Mouse (Mus musculus): ENCODE measurements at regions not wholly inside any gene's neighbourhood (a gene's known extent, or its start where the extent isn't known, plus 50 kb on each side); places are given as distances from the start of the nearest gene placed in this dataset.

DNA sequence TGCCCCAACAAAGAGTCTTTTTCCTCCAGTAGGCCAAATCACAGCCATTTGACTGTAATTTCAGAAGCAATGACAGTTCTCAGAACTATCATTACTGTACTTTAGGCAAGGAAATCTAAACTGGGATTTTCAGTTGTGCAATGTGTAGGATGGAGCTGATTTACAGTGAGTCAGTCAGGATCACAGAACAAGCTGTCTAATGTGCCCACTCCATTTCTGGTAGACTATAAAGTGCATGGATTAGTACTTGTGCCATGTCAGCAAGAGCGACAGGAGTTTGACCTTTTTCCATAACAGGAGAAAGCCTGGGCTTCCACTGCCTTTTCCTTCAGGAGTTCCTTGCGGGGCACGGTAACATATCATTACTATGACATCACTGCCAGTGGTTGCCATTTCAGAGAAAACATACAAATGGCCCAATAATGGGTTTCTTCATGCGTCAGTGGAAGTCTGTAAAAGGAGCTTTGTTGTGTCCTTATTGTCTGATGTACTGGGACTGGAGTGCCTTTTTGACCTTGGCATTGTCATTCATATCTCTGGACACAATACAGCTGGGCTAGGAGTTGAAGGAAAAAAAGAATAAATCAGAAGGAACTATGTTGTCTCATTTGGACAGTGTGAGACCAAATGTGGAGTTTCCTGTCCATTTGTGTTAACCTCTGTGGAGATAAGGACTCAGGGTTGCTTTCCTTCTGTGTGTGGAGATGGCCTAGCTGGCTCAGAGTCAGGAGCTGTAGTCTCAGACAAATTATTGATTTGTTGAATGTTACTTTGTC is 271.5 kb upstream of the BC052040 start:
- no peak for DNase-seq (ENCODE audit: low spot score in 2 of 2)

DNA sequence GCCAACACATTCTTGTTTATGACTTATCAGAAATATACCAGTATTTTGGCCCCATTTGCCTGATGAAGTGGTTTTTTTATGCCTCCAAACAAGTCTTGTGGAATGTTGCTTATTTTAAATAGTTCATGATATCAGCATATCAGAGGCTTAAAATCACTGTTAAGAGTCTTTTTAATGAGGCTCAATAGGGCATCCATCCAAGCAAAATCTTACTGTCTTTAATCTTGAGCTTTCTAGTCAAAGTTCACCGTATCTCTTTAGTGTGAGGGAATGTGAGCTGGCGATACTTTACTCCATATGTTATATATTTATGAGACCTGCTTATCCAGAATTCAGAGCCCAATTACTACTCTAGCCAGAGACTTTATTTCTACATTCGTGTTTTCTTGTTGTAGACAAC is 263.0 kb upstream of the BC052040 start:
- DNase-seq (ENCODE audit: low spot score in 2 of 2), result no peak

DNA sequence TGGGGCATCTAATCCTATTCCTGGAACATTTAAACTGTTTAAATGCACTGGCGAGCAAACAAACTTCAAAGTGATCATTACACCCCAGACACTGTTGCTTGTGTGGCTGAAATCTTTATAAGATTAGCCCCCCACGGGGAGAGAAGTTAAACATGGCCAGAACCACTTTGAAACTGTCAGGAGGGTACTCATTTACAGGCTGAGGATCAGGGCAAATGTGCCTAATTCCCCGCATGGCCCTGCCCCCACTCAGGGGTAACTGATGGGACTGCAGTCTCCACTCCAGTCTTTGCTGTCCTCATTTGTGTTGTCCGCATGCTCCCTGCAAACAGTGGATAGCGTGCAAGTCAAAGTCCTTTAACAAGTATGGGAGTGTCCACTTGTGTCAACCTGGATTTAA is 258.9 kb upstream of the BC052040 start:
- no peak for DNase-seq (ENCODE audit: low spot score in 2 of 2)

DNA sequence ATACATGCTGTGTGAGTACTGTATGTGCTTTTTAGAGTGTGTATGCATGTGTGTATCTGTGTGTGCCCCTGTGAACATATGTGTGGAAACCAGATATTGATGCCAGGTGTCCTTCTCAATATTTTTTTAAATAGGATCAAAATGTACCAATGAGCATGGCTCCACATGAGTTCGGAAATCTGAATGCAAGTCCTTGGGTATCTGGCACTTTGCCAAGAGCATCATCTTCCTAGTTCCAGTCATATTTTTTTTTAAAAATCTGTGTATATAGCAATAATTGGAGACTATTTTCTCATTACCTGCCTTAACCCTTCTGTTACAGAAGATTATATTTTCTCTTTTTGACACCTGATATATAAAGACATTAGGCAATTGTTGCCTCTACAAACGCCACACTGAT is 255.0 kb upstream of the BC052040 start:
- DNase-seq (ENCODE audit: low spot score in 2 of 2), result no peak

DNA sequence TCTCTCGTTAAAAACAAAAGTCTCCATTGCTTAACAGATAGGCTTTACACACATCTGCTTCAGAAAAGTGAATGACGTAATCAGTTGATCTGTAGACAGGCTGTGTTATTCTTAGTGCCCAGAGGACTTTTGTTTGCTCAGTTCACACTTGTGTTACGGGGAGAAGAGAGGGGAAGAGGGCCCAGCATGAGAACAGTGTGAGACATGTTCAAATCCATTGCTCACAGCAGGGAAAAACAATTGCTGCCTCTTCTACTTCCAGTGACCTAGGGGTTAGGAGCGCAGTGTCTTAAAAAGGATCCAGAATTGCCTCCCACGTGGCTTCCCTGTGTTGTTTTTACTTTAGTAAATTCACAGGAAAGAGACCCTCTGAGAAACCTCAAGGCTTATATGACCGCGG is 243.3 kb upstream of the BC052040 start:
- no peak for DNase-seq (ENCODE audit: low spot score in 2 of 2)

DNA sequence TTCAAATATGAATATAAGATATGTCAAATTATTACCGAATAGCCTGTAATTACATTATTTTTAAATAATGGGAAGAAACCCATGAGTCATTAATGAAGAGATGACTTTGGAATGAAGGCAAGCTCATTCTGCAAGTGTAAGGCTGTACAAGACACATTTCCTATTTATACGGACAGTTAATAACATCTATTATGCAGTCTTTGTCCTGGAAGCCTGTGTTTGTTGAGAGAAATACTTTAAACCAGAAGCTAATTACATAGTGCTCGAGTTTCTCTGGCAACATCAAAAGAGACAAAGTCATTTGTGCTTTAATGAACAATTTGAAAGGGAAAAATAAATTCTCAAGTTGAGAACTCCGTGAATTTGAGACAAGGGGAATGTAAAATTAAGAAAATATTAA is 242.5 kb upstream of the BC052040 start:
- DNase-seq (ENCODE audit: low spot score in 2 of 2), result no peak

DNA sequence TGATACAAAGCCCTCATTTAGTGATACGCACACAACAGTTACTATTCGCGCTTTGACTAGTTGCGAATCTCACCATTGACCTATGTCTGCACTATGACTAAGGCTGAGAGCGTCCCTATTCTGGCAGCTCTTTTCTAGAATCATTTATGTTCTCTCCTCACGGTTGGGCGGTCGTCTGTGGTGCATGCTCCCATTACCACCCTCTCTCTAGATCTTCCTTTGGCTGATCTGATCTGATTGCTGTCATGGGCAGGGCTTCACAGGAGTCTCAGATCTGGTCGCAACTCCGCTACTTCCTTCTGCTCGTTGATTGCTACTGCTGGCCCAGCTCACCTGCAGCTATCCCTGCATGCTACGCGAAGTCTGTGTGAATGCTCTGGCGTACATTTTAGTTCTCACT is 239.2 kb upstream of the BC052040 start:
- DNase-seq (ENCODE audit: low spot score in 2 of 2), result no peak

DNA sequence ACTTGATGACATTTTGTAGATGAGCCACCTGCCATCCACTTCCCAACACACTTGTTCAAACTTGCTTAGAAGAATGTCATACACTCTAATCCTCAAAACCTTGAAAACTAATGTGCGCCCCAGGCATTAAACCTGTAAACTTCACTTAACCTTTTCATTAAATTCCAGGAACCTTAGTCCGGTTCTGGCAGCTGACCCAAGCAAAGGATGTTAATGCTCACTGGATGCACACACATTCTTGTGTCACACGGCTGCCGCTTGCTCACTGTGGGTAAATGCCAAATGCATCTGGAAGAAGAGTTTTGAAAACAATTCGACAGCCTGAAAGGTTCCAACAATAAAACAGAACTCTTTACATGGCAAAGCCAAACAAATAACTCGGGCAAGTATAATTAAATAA is 235.0 kb upstream of the BC052040 start:
- no peak for DNase-seq (ENCODE audit: low spot score in 2 of 2)

DNA sequence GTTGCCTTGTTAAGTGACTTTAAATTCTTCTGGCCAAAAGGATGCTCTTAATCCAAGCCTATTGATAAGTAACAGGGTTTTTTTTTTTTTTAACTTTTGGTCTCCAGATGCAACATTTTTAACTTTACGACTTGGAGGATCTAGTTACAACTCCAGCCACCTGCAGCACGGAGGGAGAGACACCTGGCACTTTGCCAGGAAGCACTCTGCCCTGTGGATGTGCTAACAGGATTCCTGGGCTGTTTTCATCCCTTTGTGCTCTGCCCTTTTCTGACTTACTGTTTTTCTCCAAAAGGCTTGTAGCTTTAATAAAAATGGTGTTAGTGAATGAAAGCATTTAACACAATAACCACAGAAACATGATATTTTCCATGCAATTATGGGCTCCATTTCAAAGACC is 233.3 kb upstream of the BC052040 start:
- DNase-seq (ENCODE audit: low spot score in 2 of 2), result no peak

DNA sequence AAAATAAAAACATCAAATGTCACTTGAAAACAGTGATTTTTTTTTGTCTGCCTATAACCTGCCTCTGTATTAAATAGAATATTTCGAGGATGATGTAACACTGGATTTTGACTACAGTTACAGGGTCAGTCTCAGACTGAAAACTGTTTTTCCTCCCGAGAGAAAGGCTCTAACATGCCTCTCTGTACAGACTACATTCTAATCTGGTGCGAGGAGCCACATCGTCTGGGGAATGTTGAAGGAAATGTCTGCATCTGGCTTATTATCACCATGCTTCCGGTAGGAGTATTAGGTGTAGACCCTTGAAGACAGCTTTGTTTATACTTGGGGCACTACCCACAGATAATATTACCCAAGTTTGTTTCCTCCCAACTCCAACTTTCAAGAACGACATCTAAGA is 210.4 kb upstream of the BC052040 start:
- DNase-seq (ENCODE audit: low spot score in 2 of 2), result no peak

DNA sequence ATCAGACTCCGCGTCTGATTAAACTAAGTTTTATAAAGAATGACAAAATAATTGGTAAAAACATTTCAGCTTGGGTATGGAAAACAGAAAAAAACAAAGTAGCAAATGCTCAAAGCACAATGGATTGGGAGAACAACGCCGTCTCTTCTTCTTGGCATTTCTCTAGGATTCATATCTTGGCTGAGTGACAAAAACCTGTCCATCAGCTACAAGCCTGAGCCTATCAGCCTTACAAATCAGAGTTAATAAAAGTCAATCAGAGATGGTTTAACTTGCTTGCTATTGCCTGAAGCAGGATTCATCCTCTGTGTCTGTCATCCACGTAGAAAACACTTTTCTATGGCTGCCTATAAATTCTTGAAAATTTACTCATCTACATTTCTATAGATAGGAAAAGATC is 206.2 kb upstream of the BC052040 start:
- DNase-seq (ENCODE audit: low spot score in 2 of 2), result no peak

DNA sequence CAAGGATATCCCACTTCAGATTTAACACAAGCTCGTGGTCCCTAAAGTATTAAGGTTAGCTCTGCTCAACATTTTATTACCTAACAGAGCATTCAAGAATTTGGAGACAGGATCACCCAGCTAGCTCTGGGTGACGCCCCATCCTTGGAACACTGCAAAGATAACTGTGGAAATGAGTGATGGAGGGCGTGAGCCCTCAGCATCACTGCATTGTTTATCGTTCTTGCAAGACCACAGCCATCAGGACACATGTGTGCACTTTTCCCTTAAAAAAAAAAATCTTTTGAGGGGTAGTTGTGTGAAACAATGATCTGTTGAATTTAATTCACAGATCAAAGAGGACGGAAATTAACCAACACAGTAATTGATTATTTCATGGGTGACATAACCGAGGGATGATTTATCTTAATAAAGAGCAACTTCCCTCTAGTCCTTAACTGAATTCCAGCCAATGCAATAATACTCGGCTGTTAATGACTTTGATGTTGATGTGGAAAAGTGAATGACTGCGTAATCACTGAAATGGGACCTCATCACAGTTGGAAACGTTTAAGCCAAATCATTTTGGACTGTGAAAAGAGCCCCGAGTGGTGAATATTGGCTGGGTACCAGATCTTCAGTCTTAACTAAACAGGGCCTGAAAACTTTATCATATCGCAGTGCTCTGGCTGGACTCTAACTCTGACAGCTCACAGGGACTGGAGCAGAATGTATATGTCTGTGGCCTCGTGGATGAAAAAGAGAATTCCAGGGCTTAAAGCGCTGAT is 196.9 kb upstream of the BC052040 start:
- no peak for DNase-seq (ENCODE audit: low spot score in 2 of 2)

DNA sequence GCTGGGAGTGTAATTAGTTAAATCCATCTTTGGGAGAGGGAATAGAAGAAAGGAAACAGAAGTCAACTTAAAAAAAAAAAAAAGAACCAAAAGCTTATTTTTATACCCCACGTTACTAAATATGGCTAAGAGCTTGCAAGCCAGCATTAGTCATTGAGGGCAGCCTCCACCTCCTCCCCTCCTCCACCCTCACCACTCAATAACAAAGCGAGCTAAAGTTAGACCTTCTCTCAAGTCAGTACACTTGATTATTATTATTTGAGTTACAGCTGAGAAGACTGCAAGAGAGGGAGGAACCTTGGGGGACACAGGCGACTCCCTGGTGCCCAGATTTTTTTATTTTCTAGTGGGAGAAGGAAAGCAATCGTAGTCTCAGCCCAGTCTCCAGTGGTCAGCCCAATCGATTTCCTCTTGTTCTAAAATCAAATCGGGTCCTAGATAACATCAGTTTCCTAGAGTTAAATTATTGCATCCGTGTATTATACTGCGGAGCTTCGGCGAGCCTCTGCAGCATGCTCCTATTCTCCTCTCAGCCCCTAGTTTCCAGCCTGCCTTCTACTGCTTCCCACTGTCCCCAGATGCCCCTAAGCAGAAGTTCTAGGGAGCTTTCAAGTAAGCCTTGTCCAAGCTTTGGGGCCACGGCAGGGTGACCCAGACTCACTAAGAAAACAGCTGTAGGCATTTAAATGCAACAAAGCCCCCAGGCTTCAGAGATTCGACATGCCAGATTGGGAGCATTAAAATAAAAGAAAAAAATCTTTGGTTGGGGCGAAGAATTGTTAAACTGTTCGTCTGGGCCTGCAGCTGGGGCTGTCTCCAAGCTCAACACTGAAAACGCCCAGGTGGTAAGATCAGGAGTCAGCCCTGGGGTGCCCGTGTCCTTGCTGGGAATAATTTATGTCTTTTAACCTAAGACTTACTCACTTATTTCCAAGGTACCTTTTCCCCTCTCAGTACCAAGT is 196.0 kb upstream of the BC052040 start:
- no peak for DNase-seq (ENCODE audit: low spot score in 2 of 2)

DNA sequence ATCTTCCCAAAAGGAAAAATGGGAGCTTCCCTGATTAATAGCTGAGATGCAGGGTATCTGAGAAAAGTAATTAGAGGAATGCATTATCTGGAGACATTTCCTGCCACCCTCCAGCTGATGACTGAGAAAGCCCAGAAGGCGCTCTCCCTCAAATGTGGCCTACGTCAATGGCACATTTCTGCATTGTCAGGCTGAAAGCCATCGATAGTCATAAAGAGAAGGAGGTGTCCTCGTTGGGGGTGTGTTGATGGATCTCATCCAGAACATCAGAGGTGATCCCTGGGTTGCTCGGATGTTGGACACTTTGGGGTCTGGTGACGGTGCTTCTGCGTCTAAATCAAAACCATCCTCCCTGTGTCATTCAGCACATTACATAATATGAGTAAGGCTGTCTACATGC is 189.9 kb upstream of the BC052040 start:
- no peak for DNase-seq (ENCODE audit: low spot score in 2 of 2)

DNA sequence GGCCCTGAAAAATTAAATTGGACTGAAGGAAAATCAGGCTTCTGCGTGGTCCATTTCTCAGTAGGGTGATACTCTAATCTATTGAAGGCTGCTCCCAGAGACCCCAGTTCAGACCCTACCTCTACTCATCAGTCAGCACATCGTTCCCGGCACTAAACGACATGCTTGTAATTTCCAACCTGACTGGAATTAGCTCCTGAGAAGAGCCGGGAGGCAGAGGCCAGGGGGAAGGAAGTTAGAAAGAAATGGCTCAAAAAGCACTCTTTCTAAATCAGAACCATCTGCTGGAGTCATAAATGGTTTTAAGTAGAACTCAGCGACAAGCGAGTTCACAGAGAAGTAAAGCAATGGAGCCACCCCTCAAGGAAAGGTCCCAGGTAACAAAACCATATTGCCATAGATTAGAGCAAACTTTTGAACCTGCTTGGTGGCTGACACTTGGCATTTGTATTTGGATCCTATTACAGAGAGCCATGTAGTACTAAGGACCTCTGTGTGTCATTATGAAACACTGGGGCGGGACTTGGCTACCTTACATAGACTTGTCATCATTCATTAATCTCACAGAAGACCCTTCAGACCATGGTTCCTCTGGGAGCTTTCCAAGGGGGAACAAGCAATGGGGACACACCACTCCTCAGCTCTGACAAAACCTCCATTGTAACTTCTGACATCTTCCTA is 189.3 kb upstream of the BC052040 start:
- no peak for DNase-seq (ENCODE audit: low spot score in 2 of 2)

DNA sequence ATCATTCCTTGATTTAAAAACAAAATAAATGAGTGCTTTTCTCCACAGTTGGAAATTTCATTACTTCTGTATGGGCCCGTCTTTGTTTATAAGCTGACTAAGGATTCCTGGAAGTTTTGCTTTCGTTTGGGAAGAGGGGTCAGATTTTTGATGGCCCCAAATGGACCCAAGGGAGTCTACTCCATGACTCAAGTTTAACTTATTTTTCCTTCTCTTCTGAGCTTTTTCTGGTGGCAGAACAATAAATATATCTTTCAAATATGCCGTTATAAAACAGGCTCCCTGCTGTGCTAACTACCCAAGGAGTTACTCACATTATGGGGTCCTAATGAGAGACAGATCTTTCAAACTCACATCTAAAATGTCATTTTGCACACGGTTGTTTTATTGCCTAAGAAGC is 187.4 kb upstream of the BC052040 start:
- no peak for DNase-seq (ENCODE audit: low spot score in 2 of 2)

DNA sequence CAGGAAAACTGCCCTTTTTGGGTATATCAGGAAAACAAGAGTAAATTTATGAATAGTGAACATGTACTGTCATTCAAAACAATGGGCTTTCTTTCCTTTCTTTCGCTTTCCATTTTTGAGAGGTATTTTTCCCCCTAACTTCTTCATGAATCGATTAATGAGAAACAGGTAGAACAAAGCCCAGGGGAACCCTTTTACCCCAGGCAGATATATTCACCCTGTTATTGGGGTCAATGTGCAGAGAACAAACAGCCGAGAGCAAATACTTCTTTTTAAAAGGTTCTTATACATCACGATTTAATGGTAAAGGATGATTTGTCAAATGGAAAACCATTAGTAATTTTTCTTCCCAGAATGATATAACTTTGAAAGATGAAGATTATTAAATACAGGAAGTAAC is 183.0 kb upstream of the BC052040 start:
- no peak for DNase-seq (ENCODE audit: low spot score in 2 of 2)

DNA sequence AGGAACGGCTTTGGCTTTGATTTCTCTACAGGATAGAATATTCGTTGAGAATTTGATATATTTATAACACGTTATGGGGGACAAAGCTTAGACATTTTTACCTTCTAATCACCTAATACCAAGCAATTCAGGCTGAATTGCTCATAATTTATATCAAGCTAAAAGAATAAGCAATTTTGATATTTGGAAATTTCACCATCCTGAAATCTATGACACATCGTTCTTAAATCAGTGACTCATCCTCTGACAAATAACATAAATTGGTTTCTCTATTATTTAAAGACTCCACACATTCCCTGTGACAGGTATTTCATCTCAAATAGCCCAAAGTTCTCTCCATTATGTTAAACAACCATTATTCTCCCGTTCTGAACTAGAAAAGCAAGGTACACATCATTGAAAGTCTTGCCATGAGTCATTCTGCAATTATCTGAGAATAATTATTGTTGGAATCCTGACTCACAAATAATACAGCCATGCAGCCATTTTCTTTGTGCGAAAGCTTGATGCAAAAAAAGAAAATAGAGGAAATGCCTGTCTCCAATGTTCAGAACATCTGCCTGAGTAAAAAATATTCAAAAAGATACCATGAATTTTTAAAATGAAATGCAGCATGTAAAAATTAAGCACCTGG is 182.3 kb upstream of the BC052040 start:
- no peak for DNase-seq (ENCODE audit: low spot score in 2 of 2)

DNA sequence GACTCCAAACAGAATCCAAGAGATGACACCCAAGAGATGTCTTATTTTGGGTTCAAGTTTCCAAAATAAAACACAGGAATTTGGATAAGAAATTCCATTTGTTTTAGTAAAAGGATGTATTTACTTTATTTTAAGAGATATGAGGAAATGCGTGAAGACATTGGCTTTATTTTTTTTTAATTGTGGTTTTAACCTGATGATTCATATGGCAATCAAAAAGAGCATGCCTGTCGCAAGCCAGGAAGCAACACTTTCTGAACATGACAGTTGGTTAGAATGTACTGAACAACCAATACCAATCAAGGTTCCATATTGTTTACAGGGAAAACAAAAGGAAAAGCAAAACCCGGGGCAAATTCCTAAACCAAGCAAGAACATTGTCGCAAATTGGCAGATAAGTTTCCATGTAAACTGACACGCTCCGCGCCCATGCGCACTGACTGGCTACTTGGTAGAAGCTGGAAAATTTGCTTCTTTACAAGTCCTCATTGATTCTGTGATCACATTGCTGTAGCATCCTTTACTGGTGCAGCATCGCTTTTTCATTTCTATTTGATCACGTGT is 181.4 kb upstream of the BC052040 start:
- DNase-seq (ENCODE audit: low spot score in 2 of 2), result no peak

DNA sequence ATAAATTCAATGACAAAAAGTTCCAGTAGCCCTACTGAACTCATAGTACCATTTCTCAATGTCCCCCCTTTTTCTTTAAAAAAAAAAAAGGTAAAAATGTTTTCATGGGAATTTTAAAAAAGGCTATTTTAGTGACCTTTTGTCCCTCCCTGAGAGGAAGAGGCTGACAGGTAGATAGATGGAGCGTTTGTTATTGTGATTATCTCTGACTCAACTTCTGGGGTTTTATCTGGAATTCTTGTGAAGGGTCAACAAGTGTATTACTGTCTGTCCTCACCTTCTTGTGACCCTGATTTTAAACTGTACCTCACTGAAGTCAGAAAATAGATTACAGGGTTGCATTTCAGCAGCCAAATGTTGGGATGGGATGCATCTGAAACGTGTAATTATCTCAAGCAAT is 179.3 kb upstream of the BC052040 start:
- DNase-seq (ENCODE audit: low spot score in 2 of 2), result no peak

DNA sequence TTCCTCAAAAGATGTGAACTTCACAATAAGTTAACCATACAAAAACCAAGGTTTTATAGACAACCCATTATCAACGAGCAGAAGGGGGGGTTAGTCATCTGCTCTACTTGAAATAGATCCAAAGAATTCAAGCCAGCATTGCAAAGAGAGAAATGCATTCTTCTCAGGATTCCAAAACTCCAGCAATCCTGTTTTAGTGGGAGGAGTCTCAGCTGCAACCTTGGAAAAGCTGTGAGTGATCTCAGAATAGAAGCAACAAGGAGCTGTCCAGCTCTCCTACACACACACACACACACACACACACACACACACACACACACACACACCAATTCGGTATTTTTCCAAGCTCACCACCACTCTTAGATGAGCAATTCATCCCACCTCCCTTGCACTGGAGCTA is 149.0 kb upstream of the BC052040 start:
- peak in 1 of 2 experiments; percentile 31 for DNase-seq (ENCODE audit: low spot score in 2 of 2)

All from left cerebral cortex, adult 8-10 months (tissue).